Mouse (Mus musculus) neural tube, embryonic 11.5 days (tissue): Measurements from ENCODE around the gene Ppme1. TPM values are rescaled to one million over a fixed set of nuclear protein-coding genes. Genes with fewer than 3 reads are reported as not detected.

ENCODE experiments used
- ATAC-seq: fragments of 200-750 bp; cut with Nextera tagmentation; 2 replicates; pipeline ENCODE4 v1.8.0; 2017; ENCODE audit warnings: moderate number of reproducible peaks, mild to moderate bottlenecking, moderate TSS enrichment, moderate library complexity; ENCODE audit not compliant: insufficient read depth, low FRiP score, low TSS enrichment
- DNase-seq: peaks from one replicate; pipeline ENCODE4 v3.0.0-alpha.2; 2015; ENCODE audit warnings: low spot score
- H3K27ac ChIP-seq: fragments of 300-500 bp; sonication (generic); 2 replicates; pipeline ENCODE4 v1.5.1; 2014; ENCODE audit warnings: low read depth, mild to moderate bottlenecking, low read length
- H3K27me3 ChIP-seq: fragments of 300-500 bp; sonication (generic); 2 replicates; pipeline ENCODE4 v1.6.1; 2014; ENCODE audit warnings: mild to moderate bottlenecking, low read length, mixed read lengths; ENCODE audit not compliant: control insufficient read depth, insufficient read depth
- H3K36me3 ChIP-seq: fragments of 300-500 bp; sonication (generic); 2 replicates; pipeline ENCODE4 v1.6.1; 2014; ENCODE audit warnings: mild to moderate bottlenecking, low read length, moderate library complexity, mixed read lengths; ENCODE audit not compliant: control insufficient read depth, insufficient read depth
- H3K4me1 ChIP-seq: fragments of 300-500 bp; sonication (generic); 2 replicates; pipeline ENCODE4 v1.6.1; 2014; ENCODE audit warnings: low read length, mixed read lengths; ENCODE audit not compliant: control insufficient read depth, insufficient read depth
- H3K4me2 ChIP-seq: fragments of 300-500 bp; sonication (generic); 2 replicates; pipeline ENCODE4 v1.6.1; 2014; ENCODE audit warnings: low read depth, mild to moderate bottlenecking, moderate library complexity
- H3K4me3 ChIP-seq: fragments of 300-500 bp; sonication (generic); 2 replicates; pipeline ENCODE4 v1.5.1; 2014; ENCODE audit warnings: low read depth, low read length
- H3K9ac ChIP-seq: fragments of 300-500 bp; sonication (generic); 2 replicates; pipeline ENCODE4 v1.6.1; 2014; ENCODE audit warnings: mild to moderate bottlenecking, low read length
- H3K9me3 ChIP-seq: fragments of 300-500 bp; sonication (generic); 2 replicates; pipeline ENCODE4 v1.6.1; 2016; ENCODE audit warnings: low read length; ENCODE audit not compliant: control insufficient read depth
- WGBS: fragments of 180-500 bp; shearing (Covaris S2); extraction: QIAGEN DNeasy Blood & Tissue Kit; methylation state at CpG from one replicate; pipeline ENCODE4 v1.1.7; 2014; 5-methylcytosine and 5-hydroxymethylcytosine counted together
- polyA plus RNA-seq: library from polyadenylated mRNA; unstranded; fragments of >200 nt; fragmentation: Nextera tagmentation; extraction: Ambion mirVana; gene quantifications from 2 replicates; pipeline ENCODE4 v1.2.1, GENCODE M21; 2014

The Ppme1 gene
- polyA plus RNA-seq, 1 experiment from 2014 or later = 124 TPM

DNA sequence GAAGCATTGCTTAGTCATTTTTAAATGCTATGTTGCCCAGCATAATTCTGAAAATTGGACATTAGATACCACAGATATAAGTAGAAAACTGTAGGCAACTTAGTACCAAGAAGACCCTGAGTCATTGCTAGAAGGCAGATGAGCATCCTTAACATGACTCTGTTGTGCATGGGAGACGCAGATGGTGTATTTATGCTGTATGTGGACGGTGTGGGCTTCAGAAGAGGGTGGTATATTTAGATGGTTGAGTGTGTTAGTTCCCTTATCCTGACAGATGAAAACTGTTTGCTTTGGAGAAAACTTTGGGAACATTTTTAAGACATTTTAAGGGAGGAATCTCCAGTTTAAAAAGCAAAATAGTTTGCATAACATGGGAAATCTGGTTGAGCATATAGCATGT, 16.1 kb upstream of the Ppme1 start:
- ATAC-seq (no peak), DNase-seq (no peak)
- WGBS = 96% methylated on average over 2 of the region's 2 CpGs
- H3K27me3 ChIP-seq = no peaks in the 10 kb centered on the region
- no peak overlapping the region for H3K4me3 ChIP-seq
- H3K9ac ChIP-seq = no peak overlapping the region
- H3K9me3 ChIP-seq = no peaks in the 10 kb centered on the region
- no peaks in the 10 kb centered on the region for H3K4me1 ChIP-seq
- no peak overlapping the region for H3K4me2 ChIP-seq
- peaks cover 12% of the 10 kb centered on the region for H3K36me3 ChIP-seq
- H3K27ac ChIP-seq = no peak overlapping the region

DNA sequence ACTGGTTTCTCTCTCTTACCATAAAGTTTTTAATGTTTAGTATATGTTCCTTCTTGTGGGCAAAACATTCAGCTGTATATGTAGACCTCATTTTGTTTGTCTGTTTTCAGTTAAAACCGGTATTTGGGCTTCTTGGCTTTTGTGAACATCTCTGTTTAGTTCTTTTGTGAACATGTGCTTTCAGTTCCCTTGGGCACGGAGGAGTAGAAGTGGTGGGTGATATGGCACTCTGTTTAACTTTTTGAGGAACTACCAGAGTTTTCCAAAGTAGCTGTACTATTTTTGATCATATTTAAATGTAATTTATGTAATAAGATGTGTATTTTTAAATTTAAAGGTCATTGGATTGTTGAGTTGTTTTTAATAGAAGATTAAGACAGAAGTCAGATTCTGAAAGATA, 11.1 kb upstream of the Ppme1 start:
- no peak overlapping the region for H3K27ac ChIP-seq
- no peaks in the 10 kb centered on the region for H3K9me3 ChIP-seq
- no peak for ATAC-seq
- no peak overlapping the region for H3K9ac ChIP-seq
- H3K36me3 ChIP-seq = peaks cover 7% of the 10 kb centered on the region
- H3K4me2 ChIP-seq = no peak overlapping the region
- WGBS = 94% methylated on average over 2 of the region's 2 CpGs
- no peaks in the 10 kb centered on the region for H3K27me3 ChIP-seq
- no peak overlapping the region for H3K4me3 ChIP-seq
- DNase-seq = no peak
- no peaks in the 10 kb centered on the region for H3K4me1 ChIP-seq

DNA sequence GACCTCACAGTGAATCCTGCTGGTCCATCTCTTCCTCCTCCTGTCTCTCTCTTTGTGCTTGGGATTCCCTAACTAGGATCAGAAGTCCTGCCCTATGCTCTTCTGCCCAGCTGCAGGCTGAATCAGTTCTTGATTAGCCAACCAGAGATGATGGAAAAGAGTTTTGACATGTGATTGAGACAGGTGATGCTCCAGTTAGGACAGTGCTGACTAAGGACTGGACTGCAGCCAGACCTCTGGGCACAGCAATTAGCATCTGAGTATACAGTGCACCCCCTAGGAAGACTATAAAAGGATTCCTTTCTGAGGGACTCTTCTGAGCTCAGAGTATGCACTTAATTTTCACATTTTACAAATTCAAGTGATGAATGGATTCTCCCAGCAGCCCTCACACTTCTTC, 9.1 kb upstream of the Ppme1 start:
- no peak overlapping the region for H3K27ac ChIP-seq
- ATAC-seq (no peak), DNase-seq (no peak)
- no peak overlapping the region for H3K4me2 ChIP-seq
- H3K4me1 ChIP-seq = no peaks in the 10 kb centered on the region
- no peak overlapping the region for H3K4me3 ChIP-seq
- H3K9ac ChIP-seq = no peak overlapping the region
- H3K9me3 ChIP-seq = no peaks in the 10 kb centered on the region
- no peaks in the 10 kb centered on the region for H3K27me3 ChIP-seq
- H3K36me3 ChIP-seq = peaks cover 10% of the 10 kb centered on the region

DNA sequence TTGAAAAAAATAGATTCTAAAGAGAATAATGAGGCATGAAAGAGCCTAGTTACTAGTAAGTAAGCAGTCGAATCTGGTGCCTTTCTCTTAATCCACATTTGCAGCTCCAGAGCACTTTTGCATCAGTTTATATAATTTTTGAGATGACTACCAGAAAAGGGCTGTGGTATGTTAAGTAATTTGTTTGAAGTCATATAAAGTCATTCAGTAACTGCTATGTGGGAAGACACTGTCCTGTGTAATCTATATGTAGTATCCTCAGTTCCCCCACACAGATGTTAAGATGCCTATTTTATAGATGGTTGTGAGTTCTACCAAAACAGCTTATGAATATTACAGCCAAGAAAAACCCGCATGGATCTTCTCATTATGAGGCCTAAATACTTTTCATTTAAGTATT, 6.2 kb upstream of the Ppme1 start:
- H3K27me3 ChIP-seq = no peaks in the 10 kb centered on the region
- no peaks in the 10 kb centered on the region for H3K4me1 ChIP-seq
- H3K27ac ChIP-seq = no peak overlapping the region
- H3K36me3 ChIP-seq = peaks cover 10% of the 10 kb centered on the region
- DNase-seq (no peak), ATAC-seq (no peak)
- 91% methylated on average over 2 of the region's 2 CpGs for WGBS
- no peak overlapping the region for H3K4me2 ChIP-seq
- H3K9ac ChIP-seq = no peak overlapping the region
- no peak overlapping the region for H3K4me3 ChIP-seq
- H3K9me3 ChIP-seq = no peaks in the 10 kb centered on the region

DNA sequence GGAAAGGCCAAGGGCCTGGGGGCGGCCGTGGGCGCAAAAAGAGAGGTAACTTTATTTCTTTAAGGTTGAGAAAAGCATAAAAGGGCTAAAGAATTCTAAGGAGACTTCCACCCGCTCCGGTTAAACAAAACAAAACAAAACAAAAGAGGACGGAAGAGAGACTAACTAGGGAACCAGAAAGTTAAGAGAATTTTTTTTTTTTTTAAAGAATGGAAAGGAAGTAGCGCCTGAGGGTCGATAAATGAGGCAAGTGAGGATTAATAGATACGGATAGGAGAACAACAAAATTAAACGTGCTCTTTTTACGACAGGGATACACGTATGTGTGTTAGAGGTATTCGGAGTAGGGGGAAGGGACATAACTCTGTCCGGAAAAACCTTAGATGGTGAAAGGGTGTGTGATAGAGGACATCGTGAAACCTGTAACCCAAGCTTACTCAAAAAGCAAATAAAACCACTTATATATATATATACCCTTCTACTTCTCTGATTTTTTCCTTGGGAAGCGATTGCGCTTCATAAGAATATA, 409 bp upstream of the Ppme1 start:
- peak overlapping the region; percentile 41 for H3K4me2 ChIP-seq
- no peaks in the 10 kb centered on the region for H3K9me3 ChIP-seq
- no peak for ATAC-seq
- H3K27ac ChIP-seq = 0 out of 2 replicates have a peak overlapping the region, but pooled peaks have one; percentile 14
- no peaks in the 10 kb centered on the region for H3K27me3 ChIP-seq
- no peak for DNase-seq
- 7% methylated on average over 17 of the region's 17 CpGs for WGBS
- peaks cover 2% of the 10 kb centered on the region for H3K4me1 ChIP-seq
- peak overlapping the region; percentile 53 for H3K9ac ChIP-seq
- peak overlapping the region; percentile 56 for H3K4me3 ChIP-seq
- no peaks in the 10 kb centered on the region for H3K36me3 ChIP-seq

DNA sequence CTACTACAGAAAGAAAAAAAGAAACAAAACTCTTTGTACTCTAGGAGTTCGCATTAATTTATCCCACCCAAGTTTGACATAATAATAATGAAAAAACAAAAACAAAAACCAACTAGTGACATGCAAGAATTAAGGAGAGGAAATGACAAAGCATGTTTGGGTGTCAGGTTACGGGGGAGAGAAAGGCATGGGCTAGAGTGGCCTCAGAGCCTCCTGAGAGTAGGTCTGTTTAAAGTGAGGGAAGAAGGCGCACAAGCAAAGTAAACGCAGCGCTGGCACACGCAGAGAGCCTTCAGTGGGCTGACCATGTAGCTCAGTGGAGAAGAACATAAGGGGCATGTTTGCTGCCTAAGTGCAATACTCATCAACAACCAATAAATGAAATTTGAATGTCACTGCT, 7.2 kb downstream of the Ppme1 start:
- Histone ChIP-seq H3K27ac (no peak overlapping the region), H3K9me3 (no peaks in the 10 kb centered on the region), H3K4me3 (no peak overlapping the region), H3K4me2 (no peak overlapping the region), H3K27me3 (no peaks in the 10 kb centered on the region), H3K36me3 (no peaks in the 10 kb centered on the region), H3K9ac (no peak overlapping the region), H3K4me1 (peaks cover 2% of the 10 kb centered on the region; the same call in 1 of the 2 replicates)
- ATAC-seq (no peak), DNase-seq (no peak)
- WGBS = 57% methylated on average over 6 of the region's 6 CpGs

DNA sequence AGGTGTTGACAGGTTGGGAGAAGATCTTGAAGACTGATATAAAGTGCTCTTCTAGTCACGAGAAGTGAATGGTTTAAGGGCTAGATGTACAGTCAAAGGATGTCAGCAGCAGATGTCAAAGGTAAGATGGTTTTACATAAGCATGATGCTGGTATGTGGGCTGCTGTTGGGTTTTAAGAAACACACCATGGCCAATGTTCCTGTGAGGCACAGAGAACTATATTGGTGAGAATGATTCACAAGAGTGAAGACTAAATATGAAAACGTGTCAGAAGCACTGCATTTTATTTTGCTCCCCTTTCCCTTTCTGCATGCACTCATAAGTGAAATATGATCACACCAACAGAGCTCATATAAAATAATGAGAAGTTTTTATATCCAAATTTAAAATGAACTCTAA, 8.9 kb downstream of the Ppme1 start:
- ATAC-seq (no peak), DNase-seq (no peak)
- 94% methylated on average over 2 of the region's 2 CpGs for WGBS
- no peak overlapping the region for H3K4me2 ChIP-seq
- H3K9me3 ChIP-seq = no peaks in the 10 kb centered on the region
- H3K36me3 ChIP-seq = no peaks in the 10 kb centered on the region
- H3K4me1 ChIP-seq = no peaks in the 10 kb centered on the region
- H3K27ac ChIP-seq = no peak overlapping the region
- no peaks in the 10 kb centered on the region for H3K27me3 ChIP-seq
- H3K4me3 ChIP-seq = no peak overlapping the region
- no peak overlapping the region for H3K9ac ChIP-seq

DNA sequence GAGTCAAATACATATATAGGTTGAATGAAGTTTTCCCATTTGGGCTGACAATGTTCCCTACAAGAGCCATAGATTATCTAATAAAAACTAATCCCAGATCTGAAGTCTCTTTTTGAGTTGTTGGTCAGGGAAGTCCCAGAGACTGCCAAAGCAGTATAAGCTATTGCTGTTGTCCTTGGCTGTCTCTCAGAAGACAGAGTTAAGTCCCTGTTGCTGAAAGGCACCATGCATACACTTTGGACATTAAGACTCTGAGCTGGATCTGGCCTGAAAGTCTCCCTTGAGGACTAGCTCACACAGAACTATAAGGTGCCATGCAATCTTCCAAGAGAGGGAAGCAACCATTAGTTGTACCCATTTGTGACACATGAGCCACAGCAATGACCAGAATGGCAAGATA, 14.3 kb downstream of the Ppme1 start:
- H3K9me3 ChIP-seq = no peaks in the 10 kb centered on the region
- ATAC-seq (no peak), DNase-seq (no peak)
- no peak overlapping the region for H3K4me3 ChIP-seq
- no peak overlapping the region for H3K9ac ChIP-seq
- H3K27me3 ChIP-seq = no peaks in the 10 kb centered on the region
- H3K4me1 ChIP-seq = no peaks in the 10 kb centered on the region
- no peak overlapping the region for H3K4me2 ChIP-seq
- H3K27ac ChIP-seq = no peak overlapping the region
- H3K36me3 ChIP-seq = no peaks in the 10 kb centered on the region

DNA sequence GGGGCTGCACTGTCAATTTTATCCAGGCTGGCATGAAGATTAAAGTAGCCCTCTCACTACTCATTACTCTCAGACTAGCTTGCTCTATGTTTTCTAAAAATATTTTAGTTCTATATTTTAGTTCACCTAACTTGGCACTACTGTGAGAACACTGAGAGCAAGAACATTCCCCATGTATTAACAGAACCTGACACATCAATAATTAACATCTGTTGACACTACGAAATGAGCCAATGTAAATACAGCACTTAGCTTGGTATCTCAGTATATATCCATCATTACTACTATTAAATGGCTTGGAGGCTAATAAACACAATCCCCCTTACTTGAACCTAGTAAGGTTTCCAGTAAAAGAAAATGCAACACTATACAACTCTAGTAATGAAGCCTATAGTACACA, 15.3 kb downstream of the Ppme1 start:
- no peak overlapping the region for H3K4me2 ChIP-seq
- no peaks in the 10 kb centered on the region for H3K4me1 ChIP-seq
- H3K36me3 ChIP-seq = no peaks in the 10 kb centered on the region
- no peaks in the 10 kb centered on the region for H3K27me3 ChIP-seq
- no peak overlapping the region for H3K4me3 ChIP-seq
- H3K9me3 ChIP-seq = no peaks in the 10 kb centered on the region
- no peak overlapping the region for H3K27ac ChIP-seq
- ATAC-seq = no peak
- 98% methylated on average over 1 of the region's 1 CpGs for WGBS
- no peak overlapping the region for H3K9ac ChIP-seq
- DNase-seq = no peak
